Mouse (Mus musculus) bone marrow, adult 2 months (tissue): ENCODE results near the gene Tmem174.

Experiments
- CTCF ChIP-seq: fragments of 200-500 bp; IDR thresholded peaks from 2 replicates; pipeline ENCODE4 v1.5.1; 2011; ENCODE audit warnings: low read length, control low read depth; ENCODE audit not compliant: control insufficient read depth, insufficient read depth
- POLR2A ChIP-seq: fragments of 200-500 bp; IDR thresholded peaks from 2 replicates; pipeline ENCODE4 v1.6.1; 2011; ENCODE audit warnings: low read depth, mild to moderate bottlenecking, control low read depth, low read length, borderline replicate concordance; ENCODE audit not compliant: control insufficient read depth

- no peak for TF ChIP-seq POLR2A
- TF ChIP-seq CTCF, result no peak
Measured at GRCm38 (mm10) chr13:98596746-98597145, 40.5 kb downstream of the Tmem174 start.
